Mouse (Mus musculus): ENCODE measurements around the gene Gm20388. TPM values are rescaled to one million over a fixed set of nuclear protein-coding genes. Genes with fewer than 3 reads are reported as not detected.
"Not testable (repeated sequence)": the region's sequence is repeated elsewhere in the genome, so short reads cannot be mapped to it uniquely, and the experiment has no call there.

The Gm20388 gene
- total RNA-seq, 2 experiments from 2014 or later = 5.8 TPM; not detected in 1

DNA sequence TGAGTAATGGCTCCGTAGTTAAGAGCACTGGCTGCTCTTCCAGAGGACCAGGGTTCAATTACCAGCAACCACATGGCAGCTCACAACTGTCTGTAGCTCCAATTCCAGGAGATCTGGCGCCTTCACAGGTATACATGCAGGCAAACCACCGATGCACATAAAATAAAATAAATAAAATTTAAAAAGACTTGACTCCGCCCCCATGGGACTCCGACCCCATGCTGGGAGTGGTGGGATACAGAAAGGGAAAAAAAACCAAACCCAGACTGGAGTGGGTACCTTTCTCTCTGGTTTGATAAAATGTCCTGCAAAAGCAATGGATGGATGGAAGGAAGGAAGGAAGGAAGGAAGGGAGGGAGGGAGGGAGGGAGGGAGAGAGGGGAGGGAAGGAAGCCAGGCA is 409.5 kb downstream of the Gm20388 start:
- DNase-seq = no peak

DNA sequence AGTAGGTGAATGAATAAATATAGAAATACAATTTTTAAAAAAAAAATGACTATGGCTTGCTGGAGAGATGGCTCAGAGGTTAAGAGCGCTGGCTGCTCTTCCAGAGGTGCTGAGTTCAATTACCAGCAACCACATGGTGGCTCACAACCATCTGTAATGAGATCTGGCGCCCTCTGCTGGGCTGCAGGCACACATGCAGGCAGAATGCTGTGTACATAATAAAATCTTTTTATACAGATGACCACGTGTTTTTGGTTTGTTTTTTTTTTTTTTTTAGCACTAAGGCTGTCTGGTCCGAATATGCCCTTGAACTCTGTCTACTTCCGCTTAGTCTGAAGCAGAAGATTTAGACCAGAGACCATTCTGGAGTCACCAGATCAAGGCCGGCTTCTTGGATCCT is 411.1 kb downstream of the Gm20388 start:
- peak; percentile 49 for DNase-seq

DNA sequence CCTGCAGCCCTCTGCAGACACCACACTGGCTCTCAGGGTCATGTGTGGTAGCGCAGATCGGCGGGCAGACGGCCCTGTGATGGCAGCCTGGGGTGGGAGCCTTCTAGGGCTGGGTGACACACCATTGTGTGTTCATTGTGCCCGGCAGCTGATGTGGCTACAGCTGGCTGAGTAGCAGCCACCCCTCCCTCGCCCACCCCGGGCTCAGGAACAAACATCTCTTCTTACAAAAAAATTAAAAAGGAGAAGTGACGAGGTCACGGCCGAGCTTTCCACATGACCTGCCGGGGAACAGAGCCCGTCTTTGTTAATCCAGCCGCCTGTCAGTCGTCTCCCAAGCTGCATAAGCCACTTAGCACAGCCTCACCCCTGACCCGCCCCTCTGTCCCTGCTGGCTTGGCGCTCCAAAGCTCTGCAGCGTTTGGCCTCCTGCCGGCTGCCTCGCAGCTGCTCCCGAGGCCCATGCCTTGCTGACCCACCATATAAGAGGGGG is 412.4 kb downstream of the Gm20388 start:
- peak; percentile 78 for DNase-seq

DNA sequence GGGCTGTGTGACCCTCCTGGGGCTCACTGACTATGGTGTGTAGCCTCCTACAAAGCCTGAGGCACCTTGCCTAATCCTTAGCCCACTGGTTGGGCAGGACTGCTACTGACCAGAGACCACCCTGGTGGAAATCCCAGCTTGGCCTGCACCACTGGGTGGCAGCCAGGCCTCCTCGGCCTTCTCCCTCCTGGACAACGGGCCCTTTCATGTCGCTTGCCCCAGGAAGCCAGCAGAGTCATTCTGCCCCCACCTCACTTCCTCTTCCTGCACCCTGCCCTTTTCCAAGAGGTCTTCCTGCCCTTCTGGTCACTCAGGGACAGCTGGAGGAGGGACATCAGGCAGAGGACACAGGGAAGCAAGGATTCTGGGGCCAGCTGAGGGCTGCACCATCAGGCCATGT is 413.9 kb downstream of the Gm20388 start:
- DNase-seq = no peak

DNA sequence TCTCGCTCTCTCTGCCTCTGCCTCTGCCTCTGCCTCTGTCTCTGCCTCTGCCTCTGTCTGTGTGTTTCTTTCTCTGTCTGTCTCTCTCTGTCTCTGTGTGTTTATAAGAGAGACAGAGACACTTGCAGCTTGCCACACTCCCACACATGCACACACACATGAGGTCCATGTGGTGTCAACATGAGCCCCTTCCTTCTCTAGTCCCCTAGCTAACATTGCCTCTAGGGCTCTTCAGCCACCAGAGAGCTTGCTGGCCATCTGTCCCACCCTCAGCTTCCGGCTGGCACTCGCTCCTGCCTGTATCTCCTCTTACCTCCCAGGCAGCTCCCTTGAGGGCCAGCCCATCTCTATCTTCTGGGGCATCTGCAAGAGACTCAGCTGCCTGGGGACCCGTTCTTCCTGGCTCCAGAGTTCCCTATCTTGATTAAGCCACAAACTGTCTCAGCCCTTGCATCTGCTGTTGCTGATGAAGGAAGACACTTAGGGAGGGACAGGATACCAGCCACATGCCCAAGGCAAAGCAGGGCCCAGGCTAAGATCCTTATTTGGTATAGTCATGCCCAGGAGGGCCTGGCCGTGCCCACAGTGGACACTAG is 414.6 kb downstream of the Gm20388 start:
- DNase-seq = no peak

DNA sequence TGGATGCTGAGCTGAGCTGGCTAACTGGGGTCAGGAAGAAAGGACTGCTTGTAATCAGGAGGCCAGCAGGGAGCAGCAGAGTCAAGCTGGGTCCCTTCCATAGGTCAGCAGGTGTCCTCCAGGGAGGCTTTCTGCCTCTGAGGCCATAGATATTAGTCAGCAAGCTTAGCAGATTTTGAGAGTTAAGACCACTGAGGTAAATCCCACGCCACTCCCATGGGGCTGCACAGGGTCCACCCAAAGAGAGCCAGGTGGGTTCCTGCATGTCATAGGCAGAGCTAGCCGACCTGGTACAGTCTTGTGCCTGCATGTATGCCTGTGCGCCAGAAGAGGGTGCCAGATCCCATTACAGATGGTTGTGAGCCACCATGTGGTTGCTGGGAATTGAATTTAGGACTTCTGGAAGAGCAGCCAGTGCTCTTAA is 416.5 kb downstream of the Gm20388 start:
- peak; percentile 62 for DNase-seq

DNA sequence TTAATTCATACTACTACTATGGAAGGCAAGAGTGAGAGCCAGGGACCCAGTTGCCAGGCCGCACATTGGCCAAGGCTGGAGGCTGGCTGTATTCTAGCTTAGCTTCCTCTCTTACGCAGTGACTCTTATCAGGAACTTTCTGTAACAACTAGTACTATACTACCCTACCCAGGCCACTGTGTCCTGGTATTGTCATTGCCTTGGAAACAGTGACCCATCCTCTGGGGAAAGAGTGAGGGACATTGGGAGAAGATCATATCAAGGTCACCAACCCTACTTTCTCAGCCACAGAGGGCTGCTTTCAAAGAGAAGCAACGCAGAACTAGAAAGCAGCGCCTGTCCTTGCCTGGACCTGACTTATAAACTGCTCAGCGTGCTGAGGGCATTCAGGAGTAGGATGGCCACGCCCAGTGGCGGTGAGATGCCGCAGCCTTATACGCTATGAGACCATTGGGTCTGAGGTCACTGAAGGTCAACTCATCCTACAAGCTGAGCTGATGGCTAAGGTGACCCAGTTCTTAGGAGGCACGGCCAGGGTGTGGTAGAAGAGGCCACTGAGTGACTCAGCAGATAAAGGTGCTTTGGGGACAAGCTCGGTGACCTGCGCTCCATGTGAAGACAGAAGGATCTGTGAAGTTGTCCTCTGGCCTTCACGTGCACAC is 417.9 kb downstream of the Gm20388 start:
- no peak for DNase-seq

DNA sequence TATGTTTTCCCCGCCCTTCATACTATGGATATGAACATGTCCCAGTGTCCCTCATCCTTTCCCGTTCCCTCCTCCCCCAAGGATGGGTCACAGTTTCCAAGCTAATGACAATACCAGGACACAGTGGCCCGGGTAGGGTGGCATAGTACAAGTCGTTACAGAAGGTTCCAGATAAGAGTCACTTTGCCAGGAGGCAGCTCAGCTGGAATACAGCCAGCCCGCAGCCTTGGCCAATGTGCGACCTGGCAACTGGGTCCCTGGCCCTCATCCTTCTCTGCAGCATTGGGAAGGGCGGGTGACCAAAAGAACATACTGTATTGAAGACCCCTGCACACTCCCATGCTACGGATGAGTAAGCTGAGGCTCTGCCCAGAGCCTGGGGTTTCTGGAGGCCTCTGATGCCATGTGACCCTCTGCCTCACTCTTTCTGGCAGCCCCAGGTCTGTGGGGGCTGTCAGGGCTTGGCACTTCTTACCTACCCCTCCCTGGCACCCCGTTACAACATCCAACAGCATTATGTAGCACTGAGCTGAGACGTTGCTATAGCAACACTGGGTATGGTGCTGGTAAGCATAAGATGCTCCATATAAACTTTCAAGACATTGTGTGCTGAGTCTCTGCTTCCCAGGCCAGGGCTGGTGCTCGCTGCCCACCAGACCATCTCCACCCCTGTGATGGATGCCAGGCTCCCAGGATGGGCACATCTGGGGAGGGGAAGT is 418.5 kb downstream of the Gm20388 start:
- no peak for DNase-seq

DNA sequence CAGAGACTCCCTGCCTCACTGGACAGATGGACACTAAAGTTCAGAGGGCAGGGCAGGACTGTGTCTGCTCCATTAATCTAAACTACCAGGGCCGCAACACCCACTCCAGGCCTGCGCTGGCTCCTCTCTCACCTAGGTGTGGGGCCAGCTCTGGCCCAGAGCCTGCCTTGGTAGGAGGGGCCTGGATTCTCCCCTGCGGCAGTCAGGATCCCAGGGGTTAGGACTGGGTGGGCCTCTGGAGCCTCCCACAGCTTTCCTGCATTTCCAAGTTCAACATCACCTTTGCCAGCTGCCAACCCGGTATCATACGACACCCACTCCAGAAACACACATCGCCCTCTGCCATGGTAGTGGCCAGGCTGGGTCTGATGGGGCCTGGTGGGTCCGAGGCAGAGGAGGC is 420.4 kb downstream of the Gm20388 start:
- DNase-seq = no peak

DNA sequence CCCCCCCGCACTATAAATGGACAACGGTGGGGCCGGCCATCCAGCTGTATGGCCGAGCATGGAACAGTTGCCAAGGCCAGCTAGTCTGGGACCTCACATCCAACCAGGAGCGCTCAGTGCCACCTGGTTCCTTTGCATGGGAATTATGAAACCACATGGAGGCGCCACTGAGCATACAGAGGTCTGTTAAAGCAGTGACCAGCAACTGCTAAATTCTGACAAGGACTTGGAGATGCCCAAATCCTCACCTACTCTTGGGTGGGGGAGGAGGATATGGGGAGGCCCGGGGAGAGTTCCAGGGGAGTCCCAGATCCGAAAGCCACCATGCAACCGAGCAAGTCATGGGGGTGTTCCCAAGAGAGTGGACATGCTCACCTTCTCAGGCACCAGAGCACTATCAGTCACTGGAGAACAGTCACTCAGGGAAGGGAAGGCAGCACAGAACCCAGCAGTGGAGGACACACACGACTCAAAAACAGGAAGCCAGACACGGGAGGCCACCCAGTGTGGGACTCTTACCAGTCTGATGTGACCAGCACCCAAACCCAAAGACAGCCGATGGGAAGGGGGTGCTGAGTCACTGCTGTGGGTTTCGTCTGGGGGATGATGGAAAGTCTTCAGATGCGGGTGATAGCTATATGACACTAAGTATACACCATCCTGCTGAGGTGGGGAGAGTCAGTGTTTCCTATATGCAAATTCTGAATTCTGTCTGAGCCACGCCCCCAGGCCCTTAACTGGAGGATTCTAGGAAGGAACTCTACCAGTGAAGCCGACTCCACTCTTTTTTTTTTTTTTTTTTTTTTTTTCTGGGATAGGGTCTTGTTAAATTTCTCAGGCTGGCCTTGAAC is 422.0 kb downstream of the Gm20388 start:
- peak; percentile 64 for DNase-seq

DNA sequence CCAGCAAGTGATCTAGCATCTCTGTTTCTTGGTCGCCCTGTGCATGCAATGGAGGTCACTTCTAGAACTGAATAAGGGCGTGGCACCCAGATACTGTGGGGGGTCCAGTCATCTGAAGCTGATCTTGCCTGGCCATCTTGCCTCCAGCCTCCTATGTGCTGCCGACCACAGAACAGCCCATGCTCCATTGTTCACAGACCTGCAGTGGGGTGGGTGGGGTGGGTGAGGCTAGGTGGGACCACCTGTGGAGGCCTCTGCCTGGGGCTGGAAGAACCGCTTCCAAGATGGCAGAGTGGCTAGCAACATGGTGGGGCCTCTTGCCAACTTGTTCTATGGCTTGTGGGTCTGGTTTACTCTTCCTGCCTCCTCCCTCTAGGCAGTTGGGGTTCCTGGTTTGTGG is 423.0 kb downstream of the Gm20388 start:
- no peak for DNase-seq

DNA sequence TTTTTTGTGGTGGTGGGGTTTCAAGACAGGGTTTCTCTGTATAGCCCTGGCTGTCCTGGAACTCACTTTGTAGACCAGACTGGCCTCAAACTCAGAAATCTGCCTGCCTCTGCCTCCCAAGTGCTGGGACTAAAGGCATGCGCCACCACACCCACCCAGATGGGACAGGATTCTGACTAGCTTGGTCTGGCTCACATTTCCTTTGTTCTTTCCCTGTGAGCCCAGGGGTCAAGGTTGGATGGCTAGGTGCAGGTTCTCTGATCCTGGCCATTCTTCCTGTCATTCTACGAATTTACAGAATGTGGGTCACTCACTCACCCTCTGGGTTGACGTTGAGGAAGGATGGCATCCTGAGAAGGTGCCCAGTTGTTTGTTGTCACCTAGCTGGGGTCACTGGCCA is 423.6 kb downstream of the Gm20388 start:
- DNase-seq = not testable (repeated sequence)

DNA sequence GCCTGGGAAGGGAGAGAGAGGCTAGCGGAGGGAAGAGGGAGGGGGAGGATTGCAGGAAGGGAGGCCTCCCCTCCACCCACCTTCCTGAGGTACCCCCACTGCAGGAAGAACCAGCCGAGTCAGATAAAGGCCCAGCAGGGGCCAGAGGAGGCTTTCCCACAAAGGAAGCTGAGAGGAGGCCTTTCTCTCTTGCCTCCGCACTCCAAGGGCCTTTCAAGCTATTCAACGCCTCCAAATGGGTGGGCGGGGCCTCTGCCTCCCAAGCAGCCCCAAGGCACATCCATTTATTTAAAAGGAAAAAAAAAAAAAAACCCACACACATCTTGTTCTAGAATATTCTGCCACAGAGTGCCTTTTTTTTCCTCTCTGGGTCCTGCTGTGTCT is 424.2 kb downstream of the Gm20388 start:
- peak; percentile 44 for DNase-seq

DNA sequence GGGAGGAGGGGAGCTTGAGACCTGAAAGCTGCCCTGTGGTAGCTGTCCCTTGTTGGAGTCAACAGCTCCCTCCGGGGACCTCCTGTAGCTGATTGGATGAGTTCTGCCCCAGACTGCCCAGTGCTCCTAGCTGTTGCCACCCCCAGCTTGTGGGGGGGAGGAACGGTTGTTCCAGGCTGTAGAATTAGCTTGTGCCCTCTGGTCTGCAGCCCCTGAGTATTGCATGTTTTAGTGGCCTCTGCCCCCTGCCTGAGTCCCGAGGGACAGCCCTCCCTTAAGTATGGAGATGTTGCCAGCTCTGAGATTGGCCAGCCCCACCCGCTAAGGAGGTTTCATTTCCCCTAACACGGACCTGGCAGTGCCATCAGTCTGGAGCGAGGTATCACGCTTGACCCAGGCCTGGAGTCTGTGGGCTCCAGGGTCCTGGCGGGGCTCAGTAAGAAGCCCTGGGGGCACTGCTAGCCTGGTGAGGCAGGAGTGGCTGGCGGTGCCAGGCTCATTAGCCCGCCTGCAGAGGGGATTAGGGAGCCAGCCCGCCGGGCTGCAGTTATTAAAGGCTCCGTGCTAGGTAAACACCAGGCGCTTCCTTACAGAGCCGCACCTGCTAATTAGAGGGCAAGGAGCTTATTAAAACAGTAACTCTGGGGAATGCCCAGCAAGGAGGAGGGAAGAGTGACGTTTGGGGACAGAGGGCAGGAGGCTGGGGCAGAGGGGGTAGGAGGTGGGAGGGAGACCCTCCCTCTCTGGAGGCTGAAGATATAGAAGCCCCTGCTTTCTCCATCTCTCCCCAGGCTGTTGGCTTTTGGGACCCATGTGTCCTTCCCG is 424.8 kb downstream of the Gm20388 start:
- DNase-seq = no peak

DNA sequence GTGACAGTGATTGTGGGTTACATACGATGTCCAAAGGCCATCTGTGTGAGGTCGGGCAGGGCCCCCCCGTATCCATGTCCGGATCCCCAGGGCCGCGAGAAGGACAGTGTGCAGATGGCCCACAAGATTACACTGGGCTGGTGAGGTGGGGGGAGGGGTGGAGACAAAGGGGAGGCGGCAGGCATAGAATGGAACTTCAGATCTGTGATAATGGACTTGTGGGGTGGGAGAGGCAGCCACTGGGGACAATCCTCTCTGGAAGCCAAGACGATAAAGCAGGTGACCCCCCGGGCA is 425.4 kb downstream of the Gm20388 start:
- no peak for DNase-seq

DNA sequence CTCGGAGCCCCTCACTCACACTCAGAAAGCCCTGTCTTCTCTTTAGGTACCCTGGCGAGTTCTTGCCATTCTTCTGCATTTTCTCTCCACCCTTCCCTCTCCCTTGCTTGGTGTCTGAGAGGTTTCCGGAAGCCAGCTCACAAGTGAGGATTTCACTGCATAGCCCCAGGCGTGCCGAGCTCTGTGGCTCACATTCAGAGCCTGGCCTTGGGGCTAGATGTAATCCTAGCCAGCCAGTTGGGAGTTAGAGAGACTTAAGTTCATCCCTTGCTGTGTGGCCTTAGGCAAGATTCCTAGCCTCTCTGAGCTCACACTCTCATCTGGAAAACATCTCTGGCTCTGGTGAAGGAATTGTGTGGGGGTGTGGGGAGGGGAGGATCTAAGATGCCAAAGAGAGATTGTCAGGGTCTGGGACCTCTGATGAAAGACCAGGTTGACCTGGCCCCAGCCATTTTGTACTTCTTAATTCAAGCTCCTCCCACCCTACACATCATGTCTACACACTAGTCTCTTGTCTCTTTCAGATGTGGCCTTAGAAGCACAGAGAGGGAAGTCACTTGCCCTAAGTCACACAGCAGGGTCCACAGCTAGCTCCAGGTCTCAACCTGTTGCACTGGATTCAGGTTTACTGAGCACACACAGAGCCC is 426.4 kb downstream of the Gm20388 start:
- no peak for DNase-seq

DNA sequence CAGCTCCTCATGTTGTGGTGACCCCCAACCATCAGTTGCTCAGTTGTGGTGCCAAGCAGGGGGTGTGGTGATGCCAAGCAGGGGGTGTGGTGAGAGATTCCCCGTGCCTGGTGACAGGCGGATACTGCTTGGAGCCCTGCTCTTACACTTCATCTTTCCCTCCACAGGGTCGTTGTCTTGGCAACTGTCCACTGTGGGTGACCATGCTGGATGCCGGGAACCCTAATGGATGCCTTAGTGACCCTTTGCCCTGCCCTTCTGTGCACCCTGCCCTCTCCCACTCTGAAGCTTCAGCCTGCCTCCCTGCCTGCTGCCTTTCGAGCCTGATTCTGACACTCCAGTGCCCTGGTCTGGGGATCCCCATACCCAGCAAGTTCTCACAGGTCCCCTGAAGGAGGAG is 427.0 kb downstream of the Gm20388 start:
- no peak for DNase-seq

DNA sequence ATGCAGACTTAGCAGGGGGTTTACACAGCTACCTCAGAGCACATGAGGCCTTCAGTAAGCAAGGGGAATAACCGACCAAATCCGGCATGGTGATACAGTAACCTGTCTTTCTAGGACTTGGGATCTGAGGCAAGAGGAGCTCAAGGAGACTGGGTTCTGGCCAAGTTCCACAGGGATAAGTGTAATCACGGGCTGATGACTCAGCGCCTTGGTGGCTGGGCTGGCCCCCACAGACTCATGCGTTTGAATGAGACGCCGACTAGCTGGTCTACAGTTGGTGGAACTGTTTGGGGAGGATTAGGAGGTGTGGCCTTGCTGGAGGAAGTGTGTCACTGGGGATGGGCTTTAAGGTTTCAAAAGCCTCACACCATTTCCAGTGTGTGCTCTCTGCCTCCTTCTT is 428.0 kb downstream of the Gm20388 start:
- DNase-seq = no peak

DNA sequence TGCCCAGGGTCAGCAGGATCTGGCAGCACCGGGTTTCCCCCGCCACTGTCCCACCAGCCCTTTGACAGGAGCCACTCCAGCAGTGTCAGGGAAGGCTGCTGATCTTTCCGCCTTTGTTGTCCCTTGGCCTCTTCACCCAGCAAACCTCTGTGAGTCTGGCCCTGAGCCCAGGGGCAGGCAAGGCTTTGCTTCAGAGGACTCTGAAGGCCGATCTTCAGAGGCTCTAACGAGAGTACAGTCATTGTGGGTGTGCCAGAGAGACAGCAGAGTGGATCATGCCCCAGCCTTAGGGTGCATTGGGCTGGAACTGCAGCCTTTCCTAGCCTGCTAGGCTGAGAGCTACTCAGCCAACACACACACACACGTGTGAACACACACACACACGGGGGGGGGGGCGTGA is 429.1 kb downstream of the Gm20388 start:
- DNase-seq = peak; percentile 72

DNA sequence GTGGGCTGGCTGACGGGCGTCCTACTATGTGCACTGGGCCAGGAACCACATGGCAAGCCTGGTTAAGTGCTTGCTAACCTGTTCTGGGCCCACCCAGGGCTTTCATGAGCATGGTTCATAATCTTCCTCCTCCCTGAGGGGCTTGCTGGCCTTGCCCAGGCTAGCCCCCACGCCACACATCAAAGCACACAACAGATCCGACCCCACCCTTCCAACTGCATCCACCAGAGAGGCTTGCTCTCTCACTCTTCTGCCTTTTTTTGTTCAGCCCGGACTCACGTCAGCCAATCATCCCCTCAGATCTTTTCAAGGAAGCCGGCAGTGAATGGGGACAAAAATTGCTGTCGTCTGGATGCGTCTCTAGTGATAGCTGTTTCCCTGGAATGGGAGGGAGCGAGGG is 430.5 kb downstream of the Gm20388 start:
- no peak for DNase-seq

DNA sequence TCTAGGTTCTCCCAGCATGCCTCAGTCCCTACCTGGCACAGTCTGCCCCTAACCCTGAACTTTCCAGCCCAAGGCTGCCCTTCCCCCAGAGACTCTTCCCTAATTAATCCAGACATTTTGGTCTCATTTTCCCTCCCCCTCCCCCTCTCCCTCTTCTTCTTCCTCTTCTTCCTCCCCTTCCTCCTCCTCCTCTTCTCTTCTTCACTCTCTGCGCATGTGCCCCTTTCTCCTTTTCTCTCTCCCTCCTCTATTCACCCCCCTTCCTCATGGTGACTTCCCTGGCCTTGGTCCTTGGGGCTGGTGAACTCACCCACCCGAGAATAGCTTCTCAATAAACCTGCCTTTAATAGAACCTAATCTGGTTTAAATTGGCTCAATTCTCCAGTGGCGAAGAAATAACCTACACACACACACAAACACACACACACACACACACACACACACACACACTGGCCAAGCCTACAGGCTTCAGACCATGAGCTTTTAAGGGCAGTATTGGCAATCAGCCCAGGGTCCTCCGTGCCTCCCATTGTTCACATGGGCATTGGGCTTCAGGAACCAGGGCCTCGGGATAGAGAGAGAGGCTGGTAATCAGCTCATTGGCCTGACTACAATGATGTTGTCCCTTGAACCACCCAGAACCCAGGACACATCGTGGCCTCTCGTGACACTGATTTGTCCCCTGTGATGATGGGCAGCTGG is 432.4 kb downstream of the Gm20388 start:
- peak; percentile 56 for DNase-seq

Measured in heart, postnatal 4 days (tissue).